Mouse (Mus musculus): ENCODE results near the gene Gprc5a. TPM values are rescaled to one million over a fixed set of nuclear protein-coding genes. Genes with fewer than 3 reads are reported as not detected.

Gprc5a gene
- polyA plus RNA-seq, 1 experiment = 10.8 TPM

- no peak for TF ChIP-seq TCF3 (IDR thresholded peaks at IDR 0.05; ENCODE audit: insufficient read length, low read depth)
- TF ChIP-seq REST (IDR thresholded peaks at IDR 0.05; ENCODE audit: insufficient read depth, insufficient read length) = no peak
- no peak for TF ChIP-seq USF1 (IDR thresholded peaks at IDR 0.05; ENCODE audit: low read depth)
- no peak for TF ChIP-seq MAX (IDR thresholded peaks at IDR 0.05; ENCODE audit: low read depth)
- no peak for TF ChIP-seq SRF (IDR thresholded peaks at IDR 0.05; ENCODE audit: control insufficient read depth, insufficient read length, low read depth)
- no peak for TF ChIP-seq CEBPB (IDR thresholded peaks at IDR 0.05; ENCODE audit: insufficient read depth, poor library complexity, severe bottlenecking)
- TF ChIP-seq POLR2A (IDR thresholded peaks at IDR 0.05; ENCODE audit: insufficient read length, low read depth) = no peak
- TF ChIP-seq MYOG (IDR thresholded peaks at IDR 0.05; ENCODE audit: control insufficient read depth in 1 of 3, insufficient read depth in 1 of 3, insufficient read length in 2 of 3, low read depth in 2 of 3) = no peak
- no peak for TF ChIP-seq POLR2AphosphoS2 (IDR thresholded peaks at IDR 0.05; ENCODE audit: insufficient read length, low read depth)
- no peak for TF ChIP-seq TCF12 (IDR thresholded peaks at IDR 0.05; ENCODE audit: insufficient read depth, poor library complexity, severe bottlenecking)
- no peak for TF ChIP-seq E2F4 (IDR thresholded peaks at IDR 0.05; ENCODE audit: insufficient read depth)
- TF ChIP-seq MYOD1 (IDR thresholded peaks at IDR 0.05; ENCODE audit: control insufficient read depth in 1 of 3, insufficient read length in 2 of 3, low read depth in 2 of 3) = no peak
- Histone ChIP-seq H3K79me2 (ENCODE audit: control insufficient read depth, insufficient read depth) (peaks cover 22% of the 10 kb centered on the region), H3K36me3 (ENCODE audit: control insufficient read depth, insufficient read depth) (no peaks in the 10 kb centered on the region), H3K4me3 (peak overlapping the region; percentile 62), H3ac (ENCODE audit: control insufficient read depth, insufficient read length) (no peak overlapping the region), H3K4me2 (ENCODE audit: low read depth) (peak overlapping the region; percentile 83), H3K27me3 (ENCODE audit: control insufficient read depth, insufficient read depth, insufficient read length) (no peaks in the 10 kb centered on the region)
Observed at GRCm38 (mm10) chr6:135066795-135067445, 1.5 kb downstream of the Gprc5a start.

- no peak for TF ChIP-seq USF1 (IDR thresholded peaks at IDR 0.05; ENCODE audit: low read depth)
- TF ChIP-seq E2F4 (IDR thresholded peaks at IDR 0.05; ENCODE audit: insufficient read depth) = no peak
- TF ChIP-seq MYOD1 (IDR thresholded peaks at IDR 0.05; ENCODE audit: control insufficient read depth in 1 of 3, insufficient read length in 2 of 3, low read depth in 2 of 3) = no peak
- no peak for TF ChIP-seq MAX (IDR thresholded peaks at IDR 0.05; ENCODE audit: low read depth)
- TF ChIP-seq POLR2A (IDR thresholded peaks at IDR 0.05; ENCODE audit: insufficient read length, low read depth) = no peak
- TF ChIP-seq MYOG (IDR thresholded peaks at IDR 0.05; ENCODE audit: control insufficient read depth in 1 of 3, insufficient read depth in 1 of 3, insufficient read length in 2 of 3, low read depth in 2 of 3) = no peak
- no peak for TF ChIP-seq CEBPB (IDR thresholded peaks at IDR 0.05; ENCODE audit: insufficient read depth, poor library complexity, severe bottlenecking)
- no peak for TF ChIP-seq POLR2AphosphoS2 (IDR thresholded peaks at IDR 0.05; ENCODE audit: insufficient read length, low read depth)
- no peak for TF ChIP-seq TCF3 (IDR thresholded peaks at IDR 0.05; ENCODE audit: insufficient read length, low read depth)
- no peak for TF ChIP-seq TCF12 (IDR thresholded peaks at IDR 0.05; ENCODE audit: insufficient read depth, poor library complexity, severe bottlenecking)
- no peak for TF ChIP-seq REST (IDR thresholded peaks at IDR 0.05; ENCODE audit: insufficient read depth, insufficient read length)
- no peak for TF ChIP-seq SRF (IDR thresholded peaks at IDR 0.05; ENCODE audit: control insufficient read depth, insufficient read length, low read depth)
- H3K27me3 ChIP-seq (ENCODE audit: control insufficient read depth, insufficient read depth, insufficient read length) = no peaks in the 10 kb centered on the region
- H3ac ChIP-seq (ENCODE audit: control insufficient read depth, insufficient read length) = no peak overlapping the region
- H3K4me3 ChIP-seq = no peak overlapping the region
- no peaks in the 10 kb centered on the region for H3K36me3 ChIP-seq (ENCODE audit: control insufficient read depth, insufficient read depth)
- peaks cover 22% of the 10 kb centered on the region for H3K79me2 ChIP-seq (ENCODE audit: control insufficient read depth, insufficient read depth)
- H3K4me2 ChIP-seq (ENCODE audit: low read depth) = no peak overlapping the region
Observed at GRCm38 (mm10) chr6:135068221-135068620, 2.8 kb downstream of the Gprc5a start.

DNA sequence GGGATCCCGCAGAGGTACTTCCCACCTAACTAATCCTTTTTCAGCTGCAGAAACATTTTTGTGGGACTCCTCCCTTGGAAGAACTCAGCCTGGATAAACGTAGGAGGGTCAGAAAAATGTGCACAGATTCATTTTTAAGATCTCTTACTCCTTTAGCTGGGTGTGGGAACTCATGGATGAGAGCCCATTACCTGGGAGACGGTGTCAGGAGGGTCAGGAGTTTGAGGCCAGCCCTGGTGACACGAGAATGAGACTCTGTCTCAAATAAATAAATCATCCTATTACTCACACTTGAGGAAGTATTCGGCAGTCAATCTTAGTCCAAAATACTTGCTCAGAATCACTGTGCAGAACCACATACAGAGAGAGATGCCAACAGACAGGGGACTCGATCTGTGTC is 4.4 kb downstream of the Gprc5a start:
- Histone ChIP-seq H3K4me2 (ENCODE audit: low read depth) (peak overlapping the region; percentile 46), H3ac (ENCODE audit: control insufficient read depth, insufficient read length) (no peak overlapping the region), H3K4me3 (no peak overlapping the region), H3K36me3 (ENCODE audit: control insufficient read depth, insufficient read depth) (no peaks in the 10 kb centered on the region), H3K27me3 (ENCODE audit: control insufficient read depth, insufficient read depth, insufficient read length) (no peaks in the 10 kb centered on the region), H3K79me2 (ENCODE audit: control insufficient read depth, insufficient read depth) (peaks cover 22% of the 10 kb centered on the region)
- TF ChIP-seq MYOG (IDR thresholded peaks at IDR 0.05; ENCODE audit: control insufficient read depth in 1 of 3, insufficient read depth in 1 of 3, insufficient read length in 2 of 3, low read depth in 2 of 3) (no peak), SRF (IDR thresholded peaks at IDR 0.05; ENCODE audit: control insufficient read depth, insufficient read length, low read depth) (no peak), E2F4 (IDR thresholded peaks at IDR 0.05; ENCODE audit: insufficient read depth) (no peak), USF1 (IDR thresholded peaks at IDR 0.05; ENCODE audit: low read depth) (no peak), REST (IDR thresholded peaks at IDR 0.05; ENCODE audit: insufficient read depth, insufficient read length) (no peak), TCF3 (IDR thresholded peaks at IDR 0.05; ENCODE audit: insufficient read length, low read depth) (no peak), CEBPB (IDR thresholded peaks at IDR 0.05; ENCODE audit: insufficient read depth, poor library complexity, severe bottlenecking) (no peak)

DNA sequence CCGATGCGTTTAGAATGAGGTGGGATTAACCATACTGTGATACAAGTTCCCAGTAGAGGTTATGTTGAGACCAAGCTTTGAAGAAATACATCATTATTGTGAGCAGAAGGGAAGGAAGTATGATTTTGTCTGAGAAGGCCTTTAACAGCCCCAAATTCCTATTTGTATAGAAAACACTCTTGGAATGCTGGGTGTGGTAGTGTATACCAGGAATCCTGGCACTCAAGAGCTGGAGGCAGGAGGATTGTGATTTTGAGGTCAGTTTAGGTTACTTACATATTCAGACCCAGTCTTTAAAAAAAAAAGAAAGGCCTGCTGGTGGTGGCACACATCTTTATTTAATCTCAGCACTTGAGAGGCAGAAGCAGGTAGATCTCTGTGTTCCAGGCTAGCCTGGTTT is 4.9 kb downstream of the Gprc5a start:
- no peaks in the 10 kb centered on the region for H3K36me3 ChIP-seq (ENCODE audit: control insufficient read depth, insufficient read depth)
- H3K4me3 ChIP-seq = no peak overlapping the region
- H3K79me2 ChIP-seq (ENCODE audit: control insufficient read depth, insufficient read depth) = peaks cover 22% of the 10 kb centered on the region
- H3ac ChIP-seq (ENCODE audit: control insufficient read depth, insufficient read length) = no peak overlapping the region
- TF ChIP-seq POLR2A (IDR thresholded peaks at IDR 0.05; ENCODE audit: insufficient read length, low read depth) (no peak), CEBPB (IDR thresholded peaks at IDR 0.05; ENCODE audit: insufficient read depth, poor library complexity, severe bottlenecking) (no peak), TCF3 (IDR thresholded peaks at IDR 0.05; ENCODE audit: insufficient read length, low read depth) (no peak), USF1 (IDR thresholded peaks at IDR 0.05; ENCODE audit: low read depth) (no peak), TCF12 (IDR thresholded peaks at IDR 0.05; ENCODE audit: insufficient read depth, poor library complexity, severe bottlenecking) (no peak), E2F4 (IDR thresholded peaks at IDR 0.05; ENCODE audit: insufficient read depth) (no peak), POLR2AphosphoS2 (IDR thresholded peaks at IDR 0.05; ENCODE audit: insufficient read length, low read depth) (no peak), MYOG (IDR thresholded peaks at IDR 0.05; ENCODE audit: control insufficient read depth in 1 of 3, insufficient read depth in 1 of 3, insufficient read length in 2 of 3, low read depth in 2 of 3) (no peak), MYOD1 (IDR thresholded peaks at IDR 0.05; ENCODE audit: control insufficient read depth in 1 of 3, insufficient read length in 2 of 3, low read depth in 2 of 3) (no peak), SRF (IDR thresholded peaks at IDR 0.05; ENCODE audit: control insufficient read depth, insufficient read length, low read depth) (no peak)
- H3K27me3 ChIP-seq (ENCODE audit: control insufficient read depth, insufficient read depth, insufficient read length) = no peaks in the 10 kb centered on the region
- H3K4me2 ChIP-seq (ENCODE audit: low read depth) = peak overlapping the region; percentile 46

Measured in myocyte (in vitro differentiated cells).